Mouse (Mus musculus): ENCODE data around the gene Pik3r5.

The Pik3r5 gene

DNA sequence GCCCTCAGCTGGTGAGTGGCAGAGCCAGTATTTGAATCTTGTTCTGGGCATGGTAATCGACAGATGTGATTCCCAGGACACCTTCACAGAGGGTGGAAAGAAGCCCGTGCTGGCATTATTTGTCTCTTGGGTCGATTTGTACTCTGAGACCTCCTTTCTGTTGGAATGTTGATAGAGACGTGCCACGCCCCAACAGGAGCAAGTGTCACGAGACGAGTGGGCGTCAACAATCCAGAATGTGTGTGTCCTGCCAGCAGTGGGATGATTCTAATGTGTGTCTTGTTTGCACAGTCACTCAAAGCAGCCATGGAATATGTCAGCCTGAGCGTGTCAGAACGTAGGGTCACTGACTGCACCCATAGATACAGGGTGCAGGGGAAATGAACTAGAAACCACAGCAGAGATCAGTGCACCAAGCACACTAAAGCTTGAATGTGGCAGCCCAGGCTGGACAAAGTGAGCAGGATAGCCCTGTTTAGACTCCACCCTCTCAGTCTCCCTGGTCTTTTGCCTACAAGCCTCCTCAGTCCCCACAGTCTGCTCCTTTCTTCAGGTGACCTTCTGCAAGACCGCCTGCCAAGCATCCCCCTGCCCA is 100.1 kb downstream of the Pik3r5 start:
- no peak for DNase-seq (ENCODE audit: low spot score)

- no peak for DNase-seq (ENCODE audit: low spot score)
Observed at GRCm38 (mm10) chr11:68532773-68533172, 100.9 kb downstream of the Pik3r5 start.

DNA sequence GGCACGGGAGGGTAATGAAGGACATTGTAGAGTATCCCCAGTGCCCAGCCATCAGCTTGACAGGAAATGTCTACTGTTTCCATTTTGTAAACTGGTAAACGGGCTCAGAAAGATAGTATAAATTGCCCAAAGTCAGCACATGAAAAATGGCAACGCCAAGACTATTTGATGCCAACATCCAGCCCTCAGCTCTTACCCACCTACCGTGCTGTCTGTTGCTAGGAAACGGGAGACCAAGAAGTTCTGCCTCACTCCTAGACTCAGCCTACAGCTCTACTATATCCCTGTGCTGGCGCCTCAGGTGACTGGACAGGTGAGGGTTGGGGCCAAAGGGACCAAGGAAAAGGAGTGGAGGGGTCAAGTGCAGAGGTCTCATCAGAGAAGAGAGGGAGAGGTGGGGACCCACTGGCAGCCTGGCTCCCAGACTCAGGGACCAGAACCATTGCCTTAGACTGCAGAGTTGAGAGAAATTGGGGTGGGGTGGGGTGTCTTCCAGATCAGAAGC is 102.1 kb downstream of the Pik3r5 start:
- DNase-seq (ENCODE audit: low spot score): no peak

- no peak for DNase-seq (ENCODE audit: low spot score)
Observed at GRCm38 (mm10) chr11:68536026-68536425, 104.1 kb downstream of the Pik3r5 start.

GRCm38 (mm10) chr11:68536465-68536864 is 104.5 kb downstream of the Pik3r5 start:
- peak; percentile 61 for DNase-seq (ENCODE audit: low spot score)

DNA sequence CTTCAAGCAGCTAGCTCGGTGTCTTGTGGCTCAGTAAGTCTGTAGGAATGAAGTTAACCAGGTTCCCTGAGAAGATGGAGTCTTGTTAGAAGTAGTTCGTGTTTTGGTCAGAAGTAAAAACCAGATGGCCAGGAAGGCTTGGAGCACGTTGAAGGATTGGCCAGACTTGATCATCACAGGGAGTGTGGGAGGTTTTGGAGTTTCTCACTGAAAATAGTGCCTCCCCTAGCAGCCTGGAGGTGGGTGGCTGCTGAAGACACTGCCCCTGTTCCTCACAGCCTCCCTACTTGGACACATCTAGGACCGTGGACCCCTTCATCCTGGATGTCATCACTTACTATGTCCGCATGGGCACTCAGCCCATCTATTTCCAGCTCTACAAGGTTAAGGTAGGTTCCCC is 107.7 kb downstream of the Pik3r5 start:
- no peak for DNase-seq (ENCODE audit: low spot score)

DNA sequence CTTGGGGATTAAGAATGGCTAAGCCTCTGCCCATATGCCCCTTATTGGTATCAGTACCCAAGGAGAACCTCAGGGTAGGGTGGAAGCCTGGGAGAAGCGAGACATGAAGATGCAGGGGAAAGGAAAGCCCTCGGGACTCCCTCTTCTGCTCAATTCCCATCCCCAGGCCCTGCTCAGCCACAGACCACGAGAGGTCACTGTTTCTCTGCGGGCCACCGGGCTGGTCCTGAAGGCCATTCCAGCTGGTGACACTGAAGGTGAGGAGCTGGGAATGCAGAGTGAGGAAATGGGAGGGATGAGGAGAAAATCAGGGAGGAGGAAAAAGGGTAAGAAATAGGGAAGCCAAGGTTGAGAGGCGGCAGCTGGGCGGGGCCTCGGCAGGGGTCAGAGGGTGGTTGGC is 112.6 kb downstream of the Pik3r5 start:
- no peak for DNase-seq (ENCODE audit: low spot score)

- no peak for DNase-seq (ENCODE audit: low spot score)
Observed at GRCm38 (mm10) chr11:68545172-68545571, 113.3 kb downstream of the Pik3r5 start.

GRCm38 (mm10) chr11:68545682-68546222 is 113.8 kb downstream of the Pik3r5 start:
- no peak for DNase-seq (ENCODE audit: low spot score)

Data from layer of hippocampus, adult 11-12 months (tissue).